Mouse (Mus musculus) left cerebral cortex, postnatal 14 days (tissue): ENCODE measurements around the gene Hsdl1. TPM values are rescaled to one million over a fixed set of nuclear protein-coding genes. Genes with fewer than 3 reads are reported as not detected.

Experiments used
- DNase-seq, 2 experiments: peaks; one replicate each; pipeline ENCODE4 v3.0.0; 2021 to 2022; ENCODE audit warnings: low spot score in 2 of 2, mixed read lengths in 1 of 2
- intact Hi-C: fragments of 180-260 bp; cut with DNase I; formaldehyde crosslinking; loops from one replicate; pipeline ENCODE4 v1.15.1; 2025
- total RNA-seq, 2 experiments: library from RNA; stranded (reverse); gene quantifications; 2 replicates each; pipeline ENCODE4 v1.2.3; 2021

Gene Hsdl1
- total RNA-seq, 2 experiments from 2014 or later = 42.3 to 47.2 TPM

- DNase-seq = no peak
- intact Hi-C loops = no loop called here
These were observed 27.8 kb downstream of the Hsdl1 start for GRCm38 (mm10) chr8:119547019-119547691.

- no peak for DNase-seq
- intact Hi-C loops = no loop called here
These were observed 29.2 kb downstream of the Hsdl1 start for GRCm38 (mm10) chr8:119545791-119546190.

DNA sequence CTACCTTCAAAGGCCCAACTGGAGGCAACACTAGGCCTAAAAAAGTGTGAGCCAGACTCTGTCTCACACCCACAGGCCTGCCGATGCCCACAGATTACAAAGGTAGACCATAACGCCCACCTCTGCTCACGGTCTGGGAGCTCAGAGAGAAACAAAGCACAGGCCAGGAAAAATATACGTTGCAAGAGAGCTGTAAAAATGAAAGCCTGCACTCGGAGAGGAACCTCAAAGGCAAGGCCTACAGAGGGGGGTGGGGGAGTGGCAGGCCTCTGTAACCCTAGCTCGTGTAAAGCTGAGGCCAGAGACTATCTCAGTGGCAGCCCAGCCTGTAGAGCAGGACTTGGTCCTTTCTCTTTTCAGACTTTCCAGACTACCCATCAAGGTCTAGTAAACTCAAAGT is 29.8 kb downstream of the Hsdl1 start:
- no peak for DNase-seq
- intact Hi-C loops = no loop called here

GRCm38 (mm10) chr8:119544606-119545005 is 30.4 kb downstream of the Hsdl1 start:
- no peak for DNase-seq
- intact Hi-C loops = no loop called here

GRCm38 (mm10) chr8:119531973-119532372 is 43.0 kb downstream of the Hsdl1 start:
- intact Hi-C loops = no loop called here
- peak; percentile 71 to 77 for DNase-seq

DNA sequence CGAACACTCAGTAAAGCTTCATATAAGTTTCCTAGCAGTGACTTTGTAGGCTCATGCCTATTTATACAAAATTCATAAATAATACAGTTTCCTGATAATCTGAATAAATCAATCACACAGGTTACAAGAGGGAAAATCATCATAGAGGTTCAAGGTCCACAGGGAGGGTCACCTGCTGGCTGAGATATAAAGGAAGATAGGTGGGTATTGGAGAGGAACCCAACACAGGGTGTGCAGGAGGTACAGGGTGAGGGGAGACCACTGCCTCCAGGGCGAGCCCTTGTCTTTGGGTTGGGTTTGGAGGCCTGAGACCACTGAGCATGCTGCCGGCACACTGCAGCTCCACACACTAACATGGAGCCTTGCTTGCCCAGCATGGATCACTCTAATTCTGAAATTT is 43.6 kb downstream of the Hsdl1 start:
- DNase-seq = no peak
- intact Hi-C loops = no loop called here

DNA sequence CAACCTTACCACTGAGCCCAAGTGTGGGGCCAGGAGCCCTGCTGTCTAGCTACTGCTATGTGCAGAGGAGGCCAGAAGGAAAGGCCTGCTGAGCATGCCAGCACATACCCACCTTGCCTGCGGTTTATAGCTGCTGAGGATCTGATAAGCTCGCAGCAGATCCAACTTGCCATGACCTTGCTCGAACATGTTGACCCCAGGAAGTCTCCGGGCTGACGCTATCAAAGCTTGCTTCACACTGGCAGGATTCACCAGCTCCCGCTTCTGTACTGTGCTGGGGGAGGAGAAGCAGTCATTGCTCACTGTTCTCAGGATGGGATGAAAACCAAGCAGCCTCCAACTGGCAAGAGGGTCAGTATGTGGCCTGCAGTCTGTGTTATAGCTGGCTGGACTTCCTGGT is 44.0 kb downstream of the Hsdl1 start:
- intact Hi-C loops = no loop called here
- no peak for DNase-seq

GRCm38 (mm10) chr8:119528762-119529161 is 46.2 kb downstream of the Hsdl1 start:
- DNase-seq = no peak
- intact Hi-C loops = loop anchor here (10.0 kb wide), 1 partner anchor 84 kb away; the partner anchor contains the start of gene Necab2

DNA sequence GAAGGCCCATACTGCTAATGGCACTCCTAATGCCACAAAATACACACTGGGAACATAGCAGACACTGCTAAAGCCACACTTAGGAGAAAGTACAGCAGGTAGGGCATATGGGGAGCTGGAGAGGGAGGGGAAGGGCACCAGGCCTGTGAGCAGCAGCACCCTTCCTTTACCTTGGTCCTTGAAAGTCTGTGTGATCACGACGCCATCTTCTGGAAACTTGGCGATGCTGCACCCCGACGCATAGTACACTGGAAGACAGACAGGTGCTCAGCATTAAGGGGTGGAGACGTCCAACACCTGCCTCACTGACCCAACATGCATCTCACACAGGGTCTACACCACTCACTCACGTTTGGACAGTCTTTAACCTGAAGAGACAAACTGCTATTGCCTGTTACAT is 54.9 kb downstream of the Hsdl1 start:
- intact Hi-C loops = loop anchor here (10.0 kb wide), 1 partner anchor 75 kb away; the partner anchor contains the start of gene Necab2
- no peak for DNase-seq

DNA sequence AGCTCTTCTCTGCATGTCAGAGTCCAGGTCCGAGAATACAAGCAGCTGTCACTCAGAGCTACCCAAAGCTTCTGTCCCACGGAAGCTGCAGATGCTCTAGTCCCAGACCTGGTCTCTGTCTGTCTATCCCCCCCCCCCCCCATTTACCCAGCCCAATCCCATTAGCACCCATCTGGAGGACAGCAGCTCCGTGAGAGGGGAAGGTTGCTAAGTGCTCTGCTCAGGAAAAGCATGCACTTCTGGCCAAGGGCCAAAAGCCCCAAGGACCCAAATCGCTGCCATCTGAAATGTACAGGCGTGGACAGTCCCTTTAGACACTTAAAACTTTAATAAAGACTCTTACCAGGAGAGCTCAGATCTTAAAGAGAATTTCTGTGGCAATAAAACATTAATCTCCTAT is 58.3 kb downstream of the Hsdl1 start:
- intact Hi-C loops = no loop called here
- DNase-seq = no peak

DNA sequence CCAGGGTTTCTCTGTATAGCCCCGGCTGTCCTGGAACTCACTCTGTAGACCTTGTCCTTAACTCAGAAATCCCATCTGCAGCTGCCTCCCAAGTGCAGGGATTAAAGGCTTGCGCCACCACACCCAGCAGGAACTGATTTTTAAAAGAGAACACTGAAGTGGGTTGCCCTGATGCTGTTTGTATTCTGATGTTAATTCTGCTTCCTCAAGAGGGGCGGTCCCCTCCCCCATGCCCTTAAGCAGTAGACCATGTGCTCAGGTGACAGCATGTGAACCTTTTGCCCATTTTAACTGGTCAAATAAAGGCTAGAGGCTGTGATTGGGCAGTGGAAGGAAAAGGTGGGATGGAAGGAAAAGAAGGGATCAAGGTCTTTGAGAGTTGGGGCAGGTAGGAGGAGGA is 59.2 kb downstream of the Hsdl1 start:
- intact Hi-C loops = no loop called here
- DNase-seq = no peak

DNA sequence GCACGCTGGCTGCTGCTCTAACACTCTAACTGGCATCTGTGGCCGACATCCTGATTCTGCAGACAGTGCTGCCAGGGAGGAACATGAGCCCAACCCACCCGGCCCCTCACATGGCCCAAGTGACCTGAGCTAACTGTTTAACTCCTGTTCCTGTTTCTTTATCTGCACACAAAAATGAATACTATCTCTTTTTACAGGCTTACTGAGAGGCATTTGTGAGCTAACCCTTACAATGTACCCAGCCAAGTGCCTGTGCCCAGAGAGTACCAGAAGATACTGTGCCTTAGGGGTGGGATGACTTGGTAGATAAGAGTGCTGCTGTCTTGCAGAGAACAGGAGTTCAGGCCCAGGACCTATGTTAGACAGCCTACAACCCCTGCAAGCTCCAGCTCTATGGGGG is 60.0 kb downstream of the Hsdl1 start:
- intact Hi-C loops = no loop called here
- DNase-seq = no peak

GRCm38 (mm10) chr8:119513405-119513804 is 61.6 kb downstream of the Hsdl1 start:
- no peak for DNase-seq
- intact Hi-C loops = no loop called here

Other genes with a start within 250 kb of the Hsdl1 start
- 100 to 1,000 TPM; 623 to 630 TPM for gene Hsbp1, start 230.7 kb downstream of the Hsdl1 start, total RNA-seq
- 10 to 100 TPM; 25.7 to 28.0 TPM for gene Mlycd, start 180.3 kb downstream of the Hsdl1 start, total RNA-seq
- gene Osgin1, start 141.1 kb downstream of the Hsdl1 start, total RNA-seq = under 1 TPM; 0.40 to 0.53 TPM
- gene Necab2, start 128.5 kb downstream of the Hsdl1 start, total RNA-seq = 10 to 100 TPM; 42.8 to 60.9 TPM
- under 1 TPM; 0.17 to 0.22 TPM for gene Slc38a8, start 73.5 kb downstream of the Hsdl1 start, total RNA-seq
- 10 to 100 TPM; 59.3 to 59.5 TPM for gene Mbtps1, start 16.4 kb downstream of the Hsdl1 start, total RNA-seq
- gene Dnaaf1, start 52 bp upstream of the Hsdl1 start, total RNA-seq = under 1 TPM; 0.11 to 0.20 TPM
- gene Taf1c, start 30.0 kb upstream of the Hsdl1 start, total RNA-seq = 10 to 100 TPM; 10.5 to 12.1 TPM
- gene Adad2, start 37.6 kb upstream of the Hsdl1 start, total RNA-seq = under 1 TPM in 1 of 2 experiments, not detected in 1; 0.29 TPM
- 1 to 10 TPM; 2.2 to 2.4 TPM for gene Kcng4, start 60.5 kb upstream of the Hsdl1 start, total RNA-seq
- 1 to 10 TPM; 8.8 to 9.3 TPM for gene Wfdc1, start 91.2 kb upstream of the Hsdl1 start, total RNA-seq
- 1 to 10 TPM; 1.8 to 1.9 TPM for gene Atp2c2, start 124.8 kb upstream of the Hsdl1 start, total RNA-seq
- 10 to 100 TPM; 17.3 to 19.0 TPM for gene Tldc1, start 203.2 kb upstream of the Hsdl1 start, total RNA-seq